Mouse (Mus musculus): ENCODE results near the gene Fam50b. TPM values are rescaled to one million over a fixed set of nuclear protein-coding genes. Genes with fewer than 3 reads are reported as not detected.

The Fam50b gene
- not detected in 2 replicates for polyA plus RNA-seq (2012; ENCODE audit: insufficient read depth, low replicate concordance)

GRCm38 (mm10) chr13:34734686-34735085 lies at the start of gene Fam50b:
Fam50b (plus strand) TSS chr13:34734850.
- Histone ChIP-seq H3K36me3 (replicated peaks; ENCODE audit: low read length) (no peaks in the 10 kb centered on the region), H3K9me3 (0 out of 2 replicates have a peak, but pooled peaks cover 4% of the 10 kb centered on the region), H3K4me3 (replicated peaks) (no peak within 1 kb of the TSS), H3K4me1 (peaks cover 40% of the 10 kb centered on the region), H3K27me3 (replicated peaks) (no peaks in the 10 kb centered on the region)
- TF ChIP-seq FLI1 (IDR thresholded peaks at IDR 0.05; ENCODE audit: low read length) (no peak), GATA1 (IDR thresholded peaks at IDR 0.05; ENCODE audit: borderline replicate concordance, low read length) (no peak)

GRCm38 (mm10) chr13:34685008-34685765 lies 49.5 kb upstream of the Fam50b start:
- Histone ChIP-seq H3K4me1 (no peaks in the 10 kb centered on the region), H3K27me3 (replicated peaks) (peaks cover 15% of the 10 kb centered on the region), H3K4me3 (replicated peaks) (no peak overlapping the region), H3K9me3 (no peaks in the 10 kb centered on the region), H3K36me3 (replicated peaks; ENCODE audit: low read length) (no peaks in the 10 kb centered on the region)
- TF ChIP-seq GATA1 (IDR thresholded peaks at IDR 0.05; ENCODE audit: borderline replicate concordance, low read length) (no peak), FLI1 (IDR thresholded peaks at IDR 0.05; ENCODE audit: low read length) (no peak)

GRCm38 (mm10) chr13:34691049-34691448 lies 43.6 kb upstream of the Fam50b start:
- H3K9me3 ChIP-seq = no peaks in the 10 kb centered on the region
- TF ChIP-seq GATA1 (IDR thresholded peaks at IDR 0.05; ENCODE audit: borderline replicate concordance, low read length) (no peak), FLI1 (IDR thresholded peaks at IDR 0.05; ENCODE audit: low read length) (no peak)
- no peak overlapping the region for H3K4me3 ChIP-seq (replicated peaks)
- peaks cover 8% of the 10 kb centered on the region for H3K4me1 ChIP-seq
- no peaks in the 10 kb centered on the region for H3K36me3 ChIP-seq (replicated peaks; ENCODE audit: low read length)
- H3K27me3 ChIP-seq (replicated peaks) = peaks cover 14% of the 10 kb centered on the region

DNA sequence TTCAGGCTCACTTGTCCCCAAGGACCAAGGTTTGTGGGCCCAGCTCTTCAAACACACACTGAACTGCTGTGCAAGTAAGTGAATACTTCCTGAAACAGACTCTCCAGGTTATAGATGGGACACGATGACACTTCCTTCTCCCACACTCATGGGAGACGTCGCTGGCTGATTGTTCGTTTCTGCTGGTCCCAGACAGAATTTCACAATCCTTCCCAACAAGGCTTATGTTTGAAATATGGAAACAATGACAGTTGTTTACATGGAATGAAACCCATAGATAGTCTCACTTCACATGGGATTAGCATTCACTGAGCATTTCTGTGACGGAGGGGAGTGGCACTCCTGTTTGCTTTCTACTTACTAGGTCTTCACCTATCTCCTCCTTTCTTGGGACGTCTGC lies 41.5 kb upstream of the Fam50b start:
- H3K27me3 ChIP-seq (replicated peaks) = peaks cover 10% of the 10 kb centered on the region
- no peak overlapping the region for H3K4me3 ChIP-seq (replicated peaks)
- H3K9me3 ChIP-seq = no peaks in the 10 kb centered on the region
- no peaks in the 10 kb centered on the region for H3K36me3 ChIP-seq (replicated peaks; ENCODE audit: low read length)
- TF ChIP-seq GATA1 (IDR thresholded peaks at IDR 0.05; ENCODE audit: borderline replicate concordance, low read length) = no peak
- TF ChIP-seq FLI1 (IDR thresholded peaks at IDR 0.05; ENCODE audit: low read length) = no peak
- H3K4me1 ChIP-seq = peaks cover 8% of the 10 kb centered on the region

DNA sequence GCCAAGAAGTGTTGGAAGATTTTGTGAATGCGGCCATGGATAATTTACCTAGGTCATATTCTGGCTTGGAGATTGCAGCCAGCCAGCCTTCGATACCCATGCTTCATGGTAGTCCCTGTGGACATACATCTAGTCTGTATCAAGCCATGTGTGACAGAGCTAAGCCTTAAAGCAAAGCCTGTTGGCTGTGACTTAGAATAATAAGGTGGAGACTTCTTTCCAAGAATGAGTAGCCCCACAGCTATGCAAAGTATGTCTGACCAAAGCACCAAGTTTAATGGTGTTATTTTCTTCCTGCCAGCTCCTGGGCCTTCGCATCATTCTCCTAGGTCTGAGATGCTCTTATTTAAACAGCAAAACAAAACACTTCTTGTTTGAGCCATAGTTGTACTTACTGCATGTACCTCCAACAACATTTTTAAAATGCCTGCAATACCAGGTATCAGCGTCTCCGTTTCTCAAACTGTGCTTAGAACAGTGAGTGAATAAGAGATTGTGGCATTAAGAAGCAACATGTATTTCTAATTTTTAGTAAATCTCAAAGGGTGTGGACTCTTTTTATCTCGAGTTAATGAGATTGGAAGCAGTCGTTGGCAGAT lies 37.8 kb upstream of the Fam50b start:
- TF ChIP-seq FLI1 (IDR thresholded peaks at IDR 0.05; ENCODE audit: low read length) (no peak), GATA1 (IDR thresholded peaks at IDR 0.05; ENCODE audit: borderline replicate concordance, low read length) (no peak)
- H3K27me3 ChIP-seq (replicated peaks) = peaks cover 7% of the 10 kb centered on the region
- H3K36me3 ChIP-seq (replicated peaks; ENCODE audit: low read length) = no peaks in the 10 kb centered on the region
- H3K4me3 ChIP-seq (replicated peaks) = no peak overlapping the region
- H3K9me3 ChIP-seq = no peaks in the 10 kb centered on the region
- peaks cover 15% of the 10 kb centered on the region for H3K4me1 ChIP-seq

GRCm38 (mm10) chr13:34700091-34700490 lies 34.6 kb upstream of the Fam50b start:
- TF ChIP-seq FLI1 (IDR thresholded peaks at IDR 0.05; ENCODE audit: low read length) (no peak), GATA1 (IDR thresholded peaks at IDR 0.05; ENCODE audit: borderline replicate concordance, low read length) (no peak)
- no peak overlapping the region for H3K4me3 ChIP-seq (replicated peaks)
- H3K9me3 ChIP-seq = no peaks in the 10 kb centered on the region
- no peaks in the 10 kb centered on the region for H3K36me3 ChIP-seq (replicated peaks; ENCODE audit: low read length)
- peaks cover 15% of the 10 kb centered on the region for H3K4me1 ChIP-seq
- H3K27me3 ChIP-seq (replicated peaks) = peaks cover 2% of the 10 kb centered on the region

DNA sequence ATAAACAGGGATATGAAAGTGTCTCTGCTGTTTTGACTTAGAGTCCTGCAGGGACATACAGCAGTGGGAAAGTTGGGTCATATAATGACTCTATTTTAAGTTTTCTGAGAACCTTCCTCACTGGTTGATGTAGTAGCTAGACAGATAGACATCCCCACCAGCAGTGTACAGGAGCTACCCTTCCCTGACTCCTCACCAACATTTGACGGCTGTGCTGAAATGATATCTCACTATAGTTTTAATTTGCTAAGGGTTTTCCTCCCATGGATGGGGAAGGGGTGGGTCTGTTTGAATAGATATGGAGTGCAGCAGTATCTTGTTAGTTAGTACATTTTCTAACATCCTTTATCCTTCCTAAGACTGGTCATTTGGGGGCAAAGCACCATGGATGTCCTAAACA lies 34.0 kb upstream of the Fam50b start:
- H3K9me3 ChIP-seq = no peaks in the 10 kb centered on the region
- H3K36me3 ChIP-seq (replicated peaks; ENCODE audit: low read length) = no peaks in the 10 kb centered on the region
- no peak overlapping the region for H3K4me3 ChIP-seq (replicated peaks)
- no peak for TF ChIP-seq FLI1 (IDR thresholded peaks at IDR 0.05; ENCODE audit: low read length)
- no peak for TF ChIP-seq GATA1 (IDR thresholded peaks at IDR 0.05; ENCODE audit: borderline replicate concordance, low read length)
- H3K27me3 ChIP-seq (replicated peaks) = no peaks in the 10 kb centered on the region
- H3K4me1 ChIP-seq = peaks cover 15% of the 10 kb centered on the region

DNA sequence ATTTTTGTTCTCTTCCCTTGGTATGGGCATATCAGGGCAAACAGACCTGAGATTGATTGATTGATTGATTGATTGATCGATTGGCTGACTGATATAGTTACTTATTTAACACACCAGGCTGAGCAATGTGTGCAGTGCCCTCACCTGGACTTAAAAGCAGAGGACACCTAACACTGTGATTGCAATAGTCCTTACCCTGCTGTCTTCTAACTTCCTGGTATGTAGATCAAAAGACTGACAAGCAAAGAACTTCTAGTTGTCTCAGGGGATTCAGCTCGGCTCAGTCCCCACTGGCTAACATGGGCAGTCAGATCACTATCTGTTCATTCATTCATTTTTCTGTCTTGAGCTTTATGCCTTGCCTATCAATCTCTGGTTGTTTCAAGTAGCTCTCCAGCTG lies 31.3 kb upstream of the Fam50b start:
- Histone ChIP-seq H3K9me3 (no peaks in the 10 kb centered on the region), H3K36me3 (replicated peaks; ENCODE audit: low read length) (no peaks in the 10 kb centered on the region)

GRCm38 (mm10) chr13:34703795-34704194 lies 30.9 kb upstream of the Fam50b start:
- Histone ChIP-seq H3K27me3 (replicated peaks) (no peaks in the 10 kb centered on the region), H3K4me1 (peaks cover 15% of the 10 kb centered on the region), H3K4me3 (replicated peaks) (no peak overlapping the region), H3K9me3 (no peaks in the 10 kb centered on the region), H3K36me3 (replicated peaks; ENCODE audit: low read length) (no peaks in the 10 kb centered on the region)
- TF ChIP-seq FLI1 (IDR thresholded peaks at IDR 0.05; ENCODE audit: low read length) (no peak), GATA1 (IDR thresholded peaks at IDR 0.05; ENCODE audit: borderline replicate concordance, low read length) (no peak)

More for the DNA sequence above, 31.3 kb upstream of the Fam50b start:
- Histone ChIP-seq H3K4me1 (peaks cover 15% of the 10 kb centered on the region), H3K27me3 (replicated peaks) (no peaks in the 10 kb centered on the region), H3K4me3 (replicated peaks) (no peak overlapping the region)
- TF ChIP-seq FLI1 (IDR thresholded peaks at IDR 0.05; ENCODE audit: low read length) (no peak), GATA1 (IDR thresholded peaks at IDR 0.05; ENCODE audit: borderline replicate concordance, low read length) (no peak)

GRCm38 (mm10) chr13:34704835-34705234 lies 29.8 kb upstream of the Fam50b start:
- H3K4me1 ChIP-seq = peaks cover 15% of the 10 kb centered on the region
- no peak overlapping the region for H3K4me3 ChIP-seq (replicated peaks)
- TF ChIP-seq GATA1 (IDR thresholded peaks at IDR 0.05; ENCODE audit: borderline replicate concordance, low read length) (no peak), FLI1 (IDR thresholded peaks at IDR 0.05; ENCODE audit: low read length) (no peak)
- H3K9me3 ChIP-seq = no peaks in the 10 kb centered on the region
- H3K36me3 ChIP-seq (replicated peaks; ENCODE audit: low read length) = no peaks in the 10 kb centered on the region
- H3K27me3 ChIP-seq (replicated peaks) = no peaks in the 10 kb centered on the region

Data from megakaryocyte, embryonic 14.5 days (primary cell).